Mouse (Mus musculus): ENCODE results near the gene Col27a1.

Col27a1 gene

GRCm38 (mm10) chr4:63225373-63225772 lies 11.6 kb downstream of the Col27a1 start:
- no peak for DNase-seq (ENCODE audit: low spot score)

GRCm38 (mm10) chr4:63226164-63226882 lies 12.5 kb downstream of the Col27a1 start:
- no peak for DNase-seq (ENCODE audit: low spot score)

GRCm38 (mm10) chr4:63226883-63227235 lies 13.1 kb downstream of the Col27a1 start:
- DNase-seq (ENCODE audit: low spot score), result no peak

- peak; percentile 18 for DNase-seq (ENCODE audit: low spot score)
These were observed 15.1 kb downstream of the Col27a1 start for GRCm38 (mm10) chr4:63228943-63229342.

- no peak for DNase-seq (ENCODE audit: low spot score)
These were observed 16.3 kb downstream of the Col27a1 start for GRCm38 (mm10) chr4:63229991-63230581.

GRCm38 (mm10) chr4:63231121-63231520 lies 17.3 kb downstream of the Col27a1 start:
- no peak for DNase-seq (ENCODE audit: low spot score)

GRCm38 (mm10) chr4:63232542-63233020 lies 18.8 kb downstream of the Col27a1 start:
- no peak for DNase-seq (ENCODE audit: low spot score)

- no peak for DNase-seq (ENCODE audit: low spot score)
These were observed 20.0 kb downstream of the Col27a1 start for GRCm38 (mm10) chr4:63233557-63234452.

- no peak for DNase-seq (ENCODE audit: low spot score)
These were observed 21.0 kb downstream of the Col27a1 start for GRCm38 (mm10) chr4:63234852-63235251.

GRCm38 (mm10) chr4:63236235-63236634 lies 22.4 kb downstream of the Col27a1 start:
- DNase-seq (ENCODE audit: low spot score), result no peak

- DNase-seq (ENCODE audit: low spot score), result no peak
These were observed 23.4 kb downstream of the Col27a1 start for GRCm38 (mm10) chr4:63237225-63237624.

GRCm38 (mm10) chr4:63238141-63238540 lies 24.3 kb downstream of the Col27a1 start:
- DNase-seq (ENCODE audit: low spot score), result peak; percentile 14

GRCm38 (mm10) chr4:63238722-63239121 lies 24.9 kb downstream of the Col27a1 start:
- DNase-seq (ENCODE audit: low spot score), result no peak

GRCm38 (mm10) chr4:63241031-63241430 lies 27.2 kb downstream of the Col27a1 start:
- no peak for DNase-seq (ENCODE audit: low spot score)

GRCm38 (mm10) chr4:63247991-63248390 lies 34.2 kb downstream of the Col27a1 start:
- DNase-seq (ENCODE audit: low spot score), result no peak

GRCm38 (mm10) chr4:63248951-63249350 lies 35.1 kb downstream of the Col27a1 start:
- no peak for DNase-seq (ENCODE audit: low spot score)

- no peak for DNase-seq (ENCODE audit: low spot score)
These were observed 38.0 kb downstream of the Col27a1 start for GRCm38 (mm10) chr4:63251760-63252159.

- DNase-seq (ENCODE audit: low spot score), result no peak
These were observed 39.9 kb downstream of the Col27a1 start for GRCm38 (mm10) chr4:63253716-63254115.

GRCm38 (mm10) chr4:63254151-63254550 lies 40.3 kb downstream of the Col27a1 start:
- no peak for DNase-seq (ENCODE audit: low spot score)

- no peak for DNase-seq (ENCODE audit: low spot score)
These were observed 42.6 kb downstream of the Col27a1 start for GRCm38 (mm10) chr4:63256371-63256770.

- no peak for DNase-seq (ENCODE audit: low spot score)
These were observed 43.5 kb downstream of the Col27a1 start for GRCm38 (mm10) chr4:63257346-63257745.

GRCm38 (mm10) chr4:63258096-63258495 lies 44.3 kb downstream of the Col27a1 start:
- no peak for DNase-seq (ENCODE audit: low spot score)

- no peak for DNase-seq (ENCODE audit: low spot score)
These were observed 45.3 kb downstream of the Col27a1 start for GRCm38 (mm10) chr4:63259066-63259465.
